Mouse (Mus musculus): Measurements from ENCODE around the gene Selenof.

- TF ChIP-seq GATA1 (IDR thresholded peaks at IDR 0.05; ENCODE audit: low read length) (no peak), TAL1 (IDR thresholded peaks at IDR 0.05; ENCODE audit: low read length) (no peak)
Observed at GRCm38 (mm10) chr3:144541906-144542438, 28.1 kb upstream of the Selenof start.

All from erythroblast, embryonic 14.5 days (primary cell).